Mouse (Mus musculus): ENCODE data around the gene Rp9.

DNA sequence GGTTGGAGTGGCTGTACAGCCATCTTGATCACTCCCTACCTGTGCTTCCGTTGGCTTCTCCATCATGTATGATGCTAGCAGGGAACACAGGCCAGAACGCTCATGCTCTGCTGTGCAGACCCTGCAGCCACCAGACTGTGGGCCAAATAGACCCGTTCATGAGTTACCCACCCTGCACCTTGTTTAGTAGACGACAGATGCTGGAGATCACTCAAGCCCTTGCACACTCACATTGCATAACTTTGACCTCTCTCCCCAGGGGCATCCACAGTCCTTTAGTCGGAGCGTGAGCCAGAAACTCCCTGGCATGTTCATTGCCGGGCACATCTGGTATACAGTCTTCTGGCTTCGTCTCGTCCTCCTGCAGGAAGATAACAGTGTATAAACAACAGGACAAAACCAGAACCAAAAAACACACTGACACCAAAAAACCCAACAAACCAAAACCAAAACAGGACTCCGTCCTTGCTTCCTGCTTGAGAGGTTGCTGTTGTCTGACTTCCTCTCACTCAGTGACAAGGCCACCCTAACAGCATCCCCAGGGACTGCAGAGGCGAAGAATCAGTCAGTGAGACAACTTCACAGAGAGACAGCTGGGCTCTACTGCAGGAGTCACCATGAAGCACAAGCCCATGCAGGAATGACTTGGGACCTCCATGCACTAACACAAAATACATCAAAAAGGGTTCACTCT lies 12.3 kb downstream of the Rp9 start:
- TF ChIP-seq POLR2A (IDR thresholded peaks at IDR 0.05; ENCODE audit: borderline replicate concordance, low read depth, low read length): no peak
- no peak for TF ChIP-seq CTCF (IDR thresholded peaks at IDR 0.05; ENCODE audit: low read depth, low read length)
